Mouse (Mus musculus) neural tube, embryonic 14.5 days (tissue): ENCODE measurements at regions not wholly inside any gene's neighbourhood (a gene's known extent, or its start where the extent isn't known, plus 50 kb on each side); places are given as distances from the start of the nearest gene placed in this dataset.

Experiments
- ATAC-seq: fragments of 200-750 bp; cut with Nextera tagmentation; 2 replicates; pipeline ENCODE4 v1.8.0; 2017; ENCODE audit warnings: low read depth, mild to moderate bottlenecking, moderate TSS enrichment, moderate library complexity
- H3K27ac ChIP-seq: fragments of 300-500 bp; sonication (generic); 2 replicates; pipeline ENCODE4 v1.5.1; 2014; ENCODE audit warnings: low read depth, mild to moderate bottlenecking, control low read depth, low read length, moderate library complexity, mixed read lengths
- H3K27me3 ChIP-seq: fragments of 300-500 bp; sonication (generic); 2 replicates; pipeline ENCODE4 v1.6.1; 2014; ENCODE audit warnings: low read length; ENCODE audit not compliant: control insufficient read depth, insufficient read depth
- H3K36me3 ChIP-seq: fragments of 300-500 bp; sonication (generic); 2 replicates; pipeline ENCODE4 v1.6.1; 2014; ENCODE audit warnings: low read length, mixed read lengths; ENCODE audit not compliant: control insufficient read depth, insufficient read depth
- H3K4me1 ChIP-seq: fragments of 300-500 bp; sonication (generic); 2 replicates; pipeline ENCODE4 v1.6.1; 2014; ENCODE audit warnings: low read length; ENCODE audit not compliant: control insufficient read depth, insufficient read depth
- H3K4me2 ChIP-seq: fragments of 300-500 bp; sonication (generic); 2 replicates; pipeline ENCODE4 v1.6.1; 2014; ENCODE audit warnings: mild to moderate bottlenecking, low read depth, low read length, control low read depth
- H3K4me3 ChIP-seq: fragments of 300-500 bp; sonication (generic); 2 replicates; pipeline ENCODE4 v1.5.1; 2014; ENCODE audit warnings: low read depth, low read length, control low read depth, mixed read lengths
- H3K9ac ChIP-seq: fragments of 300-500 bp; sonication (generic); replicated peaks from 2 replicates; pipeline ENCODE4 v1.6.1; 2014; ENCODE audit warnings: low read depth, mild to moderate bottlenecking, control low read depth, low read length, mixed read lengths
- H3K9me3 ChIP-seq: fragments of 300-500 bp; sonication (generic); 2 replicates; pipeline ENCODE4 v1.6.1; 2016; ENCODE audit warnings: low read length; ENCODE audit not compliant: control insufficient read depth
- WGBS: fragments of 180-500 bp; shearing (Covaris S2); extraction: QIAGEN DNeasy Blood & Tissue Kit; methylation state at CpG from one replicate; pipeline ENCODE4 v1.1.7; 2014; 5-methylcytosine and 5-hydroxymethylcytosine counted together

GRCm38 (mm10) chr2:148567930-148568481 lies 104.4 kb upstream of the Nxt1 start:
- Histone ChIP-seq H3K36me3 (no peaks in the 10 kb centered on the region), H3K4me1 (no peaks in the 10 kb centered on the region), H3K4me2 (no peak overlapping the region), H3K27me3 (no peaks in the 10 kb centered on the region), H3K4me3 (no peak overlapping the region), H3K9me3 (no peaks in the 10 kb centered on the region), H3K9ac (no peak overlapping the region), H3K27ac (no peak overlapping the region)
- 77% methylated on average over 2 of the region's 2 CpGs for whole genome bisulfite sequencing
- no peak for ATAC-seq

- Histone ChIP-seq H3K4me2 (no peak overlapping the region), H3K36me3 (no peaks in the 10 kb centered on the region), H3K27ac (no peak overlapping the region), H3K9ac (no peak overlapping the region), H3K4me3 (no peak overlapping the region), H3K9me3 (no peaks in the 10 kb centered on the region), H3K27me3 (no peaks in the 10 kb centered on the region), H3K4me1 (no peaks in the 10 kb centered on the region)
- WGBS: 82% methylated on average over 3 of the region's 3 CpGs
- no peak for ATAC-seq
Measured at GRCm38 (mm10) chr2:148563390-148563789, 109.0 kb upstream of the Nxt1 start.

GRCm38 (mm10) chr2:148562041-148562440 lies 110.4 kb upstream of the Nxt1 start:
- no peaks in the 10 kb centered on the region for H3K4me1 ChIP-seq
- H3K4me3 ChIP-seq: no peak overlapping the region
- H3K27ac ChIP-seq: no peak overlapping the region
- WGBS: 82% methylated on average over 3 of the region's 3 CpGs
- no peak overlapping the region for H3K4me2 ChIP-seq
- H3K27me3 ChIP-seq: no peaks in the 10 kb centered on the region
- no peak overlapping the region for H3K9ac ChIP-seq
- no peaks in the 10 kb centered on the region for H3K9me3 ChIP-seq
- H3K36me3 ChIP-seq: no peaks in the 10 kb centered on the region
- ATAC-seq: no peak

GRCm38 (mm10) chr2:148560013-148560773 lies 112.2 kb upstream of the Nxt1 start:
- H3K9me3 ChIP-seq: no peaks in the 10 kb centered on the region
- WGBS: 85% methylated on average over 4 of the region's 4 CpGs
- ATAC-seq: no peak
- no peak overlapping the region for H3K9ac ChIP-seq
- H3K4me3 ChIP-seq: no peak overlapping the region
- H3K27ac ChIP-seq: no peak overlapping the region
- no peaks in the 10 kb centered on the region for H3K4me1 ChIP-seq
- no peak overlapping the region for H3K4me2 ChIP-seq
- H3K36me3 ChIP-seq: no peaks in the 10 kb centered on the region
- no peaks in the 10 kb centered on the region for H3K27me3 ChIP-seq

GRCm38 (mm10) chr2:148559376-148559775 lies 113.0 kb upstream of the Nxt1 start:
- Histone ChIP-seq H3K9ac (no peak overlapping the region), H3K4me2 (no peak overlapping the region), H3K27me3 (no peaks in the 10 kb centered on the region), H3K9me3 (no peaks in the 10 kb centered on the region), H3K27ac (no peak overlapping the region), H3K36me3 (no peaks in the 10 kb centered on the region), H3K4me1 (no peaks in the 10 kb centered on the region), H3K4me3 (no peak overlapping the region)
- ATAC-seq: no peak
- WGBS: 87% methylated on average over 4 of the region's 4 CpGs

- Histone ChIP-seq H3K27ac (no peak overlapping the region), H3K4me1 (no peaks in the 10 kb centered on the region), H3K36me3 (no peaks in the 10 kb centered on the region), H3K9ac (no peak overlapping the region), H3K4me2 (no peak overlapping the region), H3K27me3 (no peaks in the 10 kb centered on the region), H3K4me3 (no peak overlapping the region), H3K9me3 (no peaks in the 10 kb centered on the region)
- ATAC-seq: no peak
Measured at GRCm38 (mm10) chr2:148558365-148558764, 114.0 kb upstream of the Nxt1 start.

GRCm38 (mm10) chr2:148551207-148551606 lies 107.8 kb upstream of the Cd93 start:
- Histone ChIP-seq H3K9ac (no peak overlapping the region), H3K9me3 (no peaks in the 10 kb centered on the region), H3K4me1 (no peaks in the 10 kb centered on the region), H3K4me3 (no peak overlapping the region), H3K4me2 (no peak overlapping the region), H3K27ac (no peak overlapping the region), H3K36me3 (no peaks in the 10 kb centered on the region), H3K27me3 (no peaks in the 10 kb centered on the region)
- 94% methylated on average over 4 of the region's 4 CpGs for WGBS
- ATAC-seq: no peak

- Histone ChIP-seq H3K36me3 (no peaks in the 10 kb centered on the region), H3K4me2 (no peak overlapping the region), H3K27ac (no peak overlapping the region), H3K9ac (no peak overlapping the region), H3K27me3 (no peaks in the 10 kb centered on the region), H3K4me1 (no peaks in the 10 kb centered on the region), H3K4me3 (no peak overlapping the region), H3K9me3 (no peaks in the 10 kb centered on the region)
- ATAC-seq: no peak
- 95% methylated on average over 1 of the region's 1 CpGs for WGBS
Measured at GRCm38 (mm10) chr2:148549618-148550017, 106.3 kb upstream of the Cd93 start.

- Histone ChIP-seq H3K4me3 (no peak overlapping the region), H3K27ac (no peak overlapping the region), H3K36me3 (no peaks in the 10 kb centered on the region), H3K9ac (no peak overlapping the region), H3K9me3 (no peaks in the 10 kb centered on the region), H3K4me1 (no peaks in the 10 kb centered on the region), H3K27me3 (no peaks in the 10 kb centered on the region), H3K4me2 (no peak overlapping the region)
- ATAC-seq: no peak
Measured at GRCm38 (mm10) chr2:148542340-148542739, 99.0 kb upstream of the Cd93 start.
